Mouse (Mus musculus): ENCODE data around the gene Brms1. TPM values are rescaled to one million over a fixed set of nuclear protein-coding genes. Genes with fewer than 3 reads are reported as not detected.
A peak's percentile ranks its signal among the peaks of the same experiment; 100 is the strongest.

The Brms1 gene
- polyA plus RNA-seq, 1 experiment from 2014 or later: 47.6 TPM

GRCm38 (mm10) chr19:5094746-5095417 is 53.7 kb downstream of the Brms1 start:
- H3K27ac ChIP-seq (ENCODE audit: low read length): no peak overlapping the region
- H3K36me3 ChIP-seq (ENCODE audit: insufficient read depth, low read length): peaks cover 13% of the 10 kb centered on the region; the same call in 1 of the 2 replicates
- peaks cover 4% of the 10 kb centered on the region; the same call in 1 of the 2 replicates for H3K4me1 ChIP-seq (ENCODE audit: insufficient read depth, low read depth, low read length)
- H3K4me2 ChIP-seq (replicated peaks; ENCODE audit: low read depth, low read length): no peak overlapping the region
- DNase-seq (ENCODE audit: low spot score): no peak
- 40% methylated on average over 11 of the region's 11 CpGs for WGBS
- no peak overlapping the region for H3K4me3 ChIP-seq (ENCODE audit: low read depth, low read length)
- H3K27me3 ChIP-seq (replicated peaks; ENCODE audit: insufficient read depth, low read length): no peaks in the 10 kb centered on the region
- no peak for TF ChIP-seq EP300 (IDR thresholded peaks at IDR 0.05)
- TF ChIP-seq CTCF (IDR thresholded peaks at IDR 0.05): no peak
- no peak overlapping the region for H3K9ac ChIP-seq (replicated peaks; ENCODE audit: low read depth)
- no peaks in the 10 kb centered on the region for H3K9me3 ChIP-seq (ENCODE audit: low read length)
- ATAC-seq: 0 out of 2 replicates have a peak, but pooled peaks have one; percentile 2

GRCm38 (mm10) chr19:5095887-5096474 is 54.8 kb downstream of the Brms1 start:
- H3K36me3 ChIP-seq (ENCODE audit: insufficient read depth, low read length): peaks cover 19% of the 10 kb centered on the region; the same call in 1 of the 2 replicates
- no peak for ATAC-seq
- H3K9ac ChIP-seq (replicated peaks; ENCODE audit: low read depth): no peak overlapping the region
- 8% methylated on average over 9 of the region's 9 CpGs for WGBS
- no peak for TF ChIP-seq EP300 (IDR thresholded peaks at IDR 0.05)
- no peak overlapping the region for H3K4me2 ChIP-seq (replicated peaks; ENCODE audit: low read depth, low read length)
- no peak overlapping the region for H3K4me3 ChIP-seq (ENCODE audit: low read depth, low read length)
- no peak for DNase-seq (ENCODE audit: low spot score)
- H3K27me3 ChIP-seq (replicated peaks; ENCODE audit: insufficient read depth, low read length): no peaks in the 10 kb centered on the region
- peaks cover 4% of the 10 kb centered on the region; the same call in 1 of the 2 replicates for H3K4me1 ChIP-seq (ENCODE audit: insufficient read depth, low read depth, low read length)
- no peaks in the 10 kb centered on the region for H3K9me3 ChIP-seq (ENCODE audit: low read length)
- no peak overlapping the region for H3K27ac ChIP-seq (ENCODE audit: low read length)

GRCm38 (mm10) chr19:5097521-5098362 is 56.6 kb downstream of the Brms1 start:
- Histone ChIP-seq H3K27ac (ENCODE audit: low read length) (no peak overlapping the region), H3K4me1 (ENCODE audit: insufficient read depth, low read depth, low read length) (peaks cover 4% of the 10 kb centered on the region; the same call in 1 of the 2 replicates), H3K9ac (replicated peaks; ENCODE audit: low read depth) (no peak overlapping the region), H3K4me3 (ENCODE audit: low read depth, low read length) (peak overlapping the region; percentile 28), H3K4me2 (replicated peaks; ENCODE audit: low read depth, low read length) (peak overlapping the region; percentile 80), H3K36me3 (ENCODE audit: insufficient read depth, low read length) (peaks cover 22% of the 10 kb centered on the region), H3K27me3 (replicated peaks; ENCODE audit: insufficient read depth, low read length) (no peaks in the 10 kb centered on the region), H3K9me3 (ENCODE audit: low read length) (no peaks in the 10 kb centered on the region)
- no peak for DNase-seq (ENCODE audit: low spot score)
- no peak; the same call in 1 of the 2 replicates for ATAC-seq
- TF ChIP-seq EP300 (IDR thresholded peaks at IDR 0.05) (no peak), CTCF (IDR thresholded peaks at IDR 0.05) (no peak)
- WGBS: 10% methylated on average over 30 of the region's 31 CpGs

- TF ChIP-seq EP300 (IDR thresholded peaks at IDR 0.05): no peak
- TF ChIP-seq CTCF (IDR thresholded peaks at IDR 0.05): no peak
- H3K27ac ChIP-seq (ENCODE audit: low read length): no peak within 1 kb of the TSS
- 6% methylated on average over 34 of the region's 48 CpGs for WGBS
- ATAC-seq (peak; percentile 57), DNase-seq (ENCODE audit: low spot score) (peak; percentile 63)
- H3K9me3 ChIP-seq (ENCODE audit: low read length): no peaks in the 10 kb centered on the region
- peak within 1 kb of the TSS; percentile 80 for H3K4me2 ChIP-seq (replicated peaks; ENCODE audit: low read depth, low read length)
- no peak within 1 kb of the TSS for H3K9ac ChIP-seq (replicated peaks; ENCODE audit: low read depth)
- H3K36me3 ChIP-seq (ENCODE audit: insufficient read depth, low read length): peaks cover 30% of the 10 kb centered on the region
- peak within 1 kb of the TSS; percentile 28 for H3K4me3 ChIP-seq (ENCODE audit: low read depth, low read length)
- H3K4me1 ChIP-seq (ENCODE audit: insufficient read depth, low read depth, low read length): peaks cover 4% of the 10 kb centered on the region; the same call in 1 of the 2 replicates
- no peaks in the 10 kb centered on the region for H3K27me3 ChIP-seq (replicated peaks; ENCODE audit: insufficient read depth, low read length)
Measured at GRCm38 (mm10) chr19:5098363-5099143, 57.4 kb downstream of the Brms1 start, which contains the start of gene Cnih2. TSS of gene Cnih2 (minus strand) at chr19:5098521.

Other genes with a start within 250 kb of the Brms1 start
- 28.6 and 29.4 TPM in 2 replicates for gene Rbm4, start 247.5 kb upstream of the Brms1 start, polyA plus RNA-seq (2015; fragmentation: Nextera tagmentation; extraction: Ambion mirVana)
- gene Gm21992, start 229.7 kb upstream of the Brms1 start, polyA plus RNA-seq (2015; fragmentation: Nextera tagmentation; extraction: Ambion mirVana): 13.9 and 19.7 TPM in 2 replicates
- gene Rbm14, start 229.7 kb upstream of the Brms1 start, polyA plus RNA-seq (2015; fragmentation: Nextera tagmentation; extraction: Ambion mirVana): 24.3 and 25.1 TPM in 2 replicates
- 53.0 and 54.5 TPM in 2 replicates for gene Ccs, start 202.0 kb upstream of the Brms1 start, polyA plus RNA-seq (2015; fragmentation: Nextera tagmentation; extraction: Ambion mirVana)
- 0.51 and 0.62 TPM in 2 replicates for gene Ccdc87, start 202.0 kb upstream of the Brms1 start, polyA plus RNA-seq (2015; fragmentation: Nextera tagmentation; extraction: Ambion mirVana)
- 34.2 and 35.2 TPM in 2 replicates for gene Ctsf, start 186.2 kb upstream of the Brms1 start, polyA plus RNA-seq (2015; fragmentation: Nextera tagmentation; extraction: Ambion mirVana)
- gene Actn3, start 163.4 kb upstream of the Brms1 start, polyA plus RNA-seq (2015; fragmentation: Nextera tagmentation; extraction: Ambion mirVana): 0.27 and 0.40 TPM in 2 replicates
- 8.1 and 9.1 TPM in 2 replicates for gene Zdhhc24, start 162.7 kb upstream of the Brms1 start, polyA plus RNA-seq (2015; fragmentation: Nextera tagmentation; extraction: Ambion mirVana)
- gene Bbs1, start 134.7 kb upstream of the Brms1 start, polyA plus RNA-seq (2015; fragmentation: Nextera tagmentation; extraction: Ambion mirVana): 1.6 and 1.9 TPM in 2 replicates
- 47.6 and 47.7 TPM in 2 replicates for gene Dpp3, start 113.1 kb upstream of the Brms1 start, polyA plus RNA-seq (2015; fragmentation: Nextera tagmentation; extraction: Ambion mirVana)
- gene Peli3, start 98.2 kb upstream of the Brms1 start, polyA plus RNA-seq (2015; fragmentation: Nextera tagmentation; extraction: Ambion mirVana): 0.85 and 1.8 TPM in 2 replicates
- gene Mrpl11, start 79.2 kb upstream of the Brms1 start, polyA plus RNA-seq (2015; fragmentation: Nextera tagmentation; extraction: Ambion mirVana): 52.1 and 55.1 TPM in 2 replicates
- gene Npas4, start 51.0 kb upstream of the Brms1 start, polyA plus RNA-seq (2015; fragmentation: Nextera tagmentation; extraction: Ambion mirVana): 0.04 TPM in 1 of 2 replicates, not detected in the other
- gene Slc29a2, start 17.5 kb upstream of the Brms1 start, polyA plus RNA-seq (2015; fragmentation: Nextera tagmentation; extraction: Ambion mirVana): 0.88 TPM in 2 replicates
- 33.8 and 36.3 TPM in 2 replicates for gene B4gat1, start 2.5 kb upstream of the Brms1 start, polyA plus RNA-seq (2015; fragmentation: Nextera tagmentation; extraction: Ambion mirVana)
- gene AC124502.3, start 2.5 kb upstream of the Brms1 start, polyA plus RNA-seq (2015; fragmentation: Nextera tagmentation; extraction: Ambion mirVana): 1.1 and 1.6 TPM in 2 replicates
- gene Rin1, start 9.1 kb downstream of the Brms1 start, polyA plus RNA-seq (2015; fragmentation: Nextera tagmentation; extraction: Ambion mirVana): 1.7 and 1.9 TPM in 2 replicates
- gene Cd248, start 26.7 kb downstream of the Brms1 start, polyA plus RNA-seq (2015; fragmentation: Nextera tagmentation; extraction: Ambion mirVana): 23.1 and 25.1 TPM in 2 replicates
- gene Tmem151a, start 44.2 kb downstream of the Brms1 start, polyA plus RNA-seq (2015; fragmentation: Nextera tagmentation; extraction: Ambion mirVana): 4.1 and 4.5 TPM in 2 replicates
- 93.3 and 105 TPM in 2 replicates for gene Yif1a, start 47.2 kb downstream of the Brms1 start, polyA plus RNA-seq (2015; fragmentation: Nextera tagmentation; extraction: Ambion mirVana)
- gene Cnih2, start 57.2 kb downstream of the Brms1 start, polyA plus RNA-seq (2015; fragmentation: Nextera tagmentation; extraction: Ambion mirVana): 0.70 and 0.89 TPM in 2 replicates
- gene Rab1b, start 65.7 kb downstream of the Brms1 start, polyA plus RNA-seq (2015; fragmentation: Nextera tagmentation; extraction: Ambion mirVana): 228 and 240 TPM in 2 replicates
- 10.1 and 10.8 TPM in 2 replicates for gene Klc2, start 77.2 kb downstream of the Brms1 start, polyA plus RNA-seq (2015; fragmentation: Nextera tagmentation; extraction: Ambion mirVana)
- 9.3 and 10.4 TPM in 2 replicates for gene Pacs1, start 231.8 kb downstream of the Brms1 start, polyA plus RNA-seq (2015; fragmentation: Nextera tagmentation; extraction: Ambion mirVana)

Data from lung, postnatal 0 days (tissue).